Mouse (Mus musculus) liver, adult (tissue): ENCODE data around the gene Trio.

ENCODE experiments used
- GATA4 ChIP-seq: IDR thresholded peaks from 2 replicates; pipeline ENCODE4 v1.6.1; 2014; ENCODE audit warnings: mild to moderate bottlenecking, low read length; ENCODE audit not compliant: insufficient replicate concordance

Trio gene

DNA sequence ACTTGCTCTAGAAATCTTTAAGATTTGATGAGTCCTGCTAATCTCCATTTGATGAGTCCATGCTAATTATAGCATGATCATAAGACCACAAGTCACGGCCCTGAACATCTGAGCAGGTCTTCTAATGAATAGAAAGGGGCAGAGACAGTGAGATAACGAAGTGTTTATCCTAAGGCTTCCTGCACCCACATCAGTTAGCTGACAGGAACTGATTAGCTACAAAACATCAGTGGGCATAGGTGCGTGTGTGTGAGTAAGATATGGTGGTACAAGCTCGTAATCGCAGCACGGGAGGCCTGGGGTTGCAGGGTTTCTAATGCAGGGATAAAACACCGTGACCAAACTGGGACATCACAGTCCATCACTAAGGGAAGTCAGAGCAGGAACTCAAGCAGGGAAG is 37.7 kb downstream of the Trio start:
- TF ChIP-seq GATA4 = no peak

DNA sequence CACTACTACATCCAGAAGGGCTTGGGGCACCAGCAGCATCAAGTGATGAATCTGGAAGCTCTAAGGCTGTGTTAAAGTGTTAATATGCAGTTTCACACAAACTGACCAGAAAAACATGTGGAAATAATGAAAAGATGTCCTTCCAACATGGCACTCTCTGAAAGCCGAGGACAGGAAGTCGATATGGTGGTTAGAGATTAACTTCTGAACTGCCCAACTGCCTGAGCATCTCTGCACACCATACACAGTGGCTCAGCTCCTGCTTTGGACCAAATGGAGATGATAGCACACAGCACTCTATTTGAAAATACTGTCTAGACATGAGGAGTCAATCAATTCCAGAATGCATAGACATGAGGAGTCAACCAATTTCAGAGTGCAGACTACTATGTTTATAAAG is 40.8 kb downstream of the Trio start:
- TF ChIP-seq GATA4 = no peak

GRCm38 (mm10) chr15:27981764-27982500 is 43.7 kb downstream of the Trio start:
- TF ChIP-seq GATA4 = no peak

DNA sequence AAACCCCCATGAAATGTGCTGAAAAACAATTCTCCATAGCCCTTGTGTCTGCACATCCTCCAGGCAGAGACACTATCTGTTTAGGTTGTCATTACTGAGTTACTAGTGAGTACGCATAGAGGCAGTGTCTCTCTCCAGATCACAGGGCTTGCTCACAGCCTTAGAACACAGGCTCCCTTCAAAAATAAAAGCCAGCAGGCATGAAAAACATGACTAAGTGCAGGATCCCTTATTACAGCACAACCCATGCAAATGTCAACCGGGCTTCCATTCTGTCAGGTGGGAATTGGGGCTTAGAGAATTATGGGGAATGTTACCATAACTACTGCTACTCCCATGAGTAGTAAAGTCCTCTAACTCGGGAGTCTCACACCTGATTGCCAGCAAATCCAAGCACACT is 44.4 kb downstream of the Trio start:
- no peak for TF ChIP-seq GATA4

- TF ChIP-seq GATA4 = no peak
Observed at GRCm38 (mm10) chr15:27980436-27980835, 45.2 kb downstream of the Trio start.

GRCm38 (mm10) chr15:27976950-27977349 is 48.7 kb downstream of the Trio start:
- TF ChIP-seq GATA4 = no peak

DNA sequence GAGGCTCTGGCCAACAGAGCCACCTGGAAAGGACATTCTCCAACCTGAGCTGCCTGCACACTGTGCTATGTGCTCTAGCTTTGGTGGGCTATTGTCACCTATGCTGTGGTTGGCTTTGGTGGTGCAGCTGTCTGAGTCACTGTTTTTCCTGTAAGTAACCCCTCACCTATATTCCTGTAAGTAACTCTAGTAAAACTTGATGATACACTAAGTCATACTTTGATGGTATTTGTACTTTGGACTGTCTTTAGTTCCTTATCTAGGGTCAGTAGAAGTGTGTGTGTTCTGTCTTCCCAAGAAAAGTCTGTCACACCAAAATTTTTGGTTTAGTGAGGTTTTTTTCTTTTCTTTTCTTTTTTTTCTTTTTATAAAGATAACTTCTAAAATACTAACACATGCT is 49.3 kb downstream of the Trio start:
- TF ChIP-seq GATA4 = no peak

DNA sequence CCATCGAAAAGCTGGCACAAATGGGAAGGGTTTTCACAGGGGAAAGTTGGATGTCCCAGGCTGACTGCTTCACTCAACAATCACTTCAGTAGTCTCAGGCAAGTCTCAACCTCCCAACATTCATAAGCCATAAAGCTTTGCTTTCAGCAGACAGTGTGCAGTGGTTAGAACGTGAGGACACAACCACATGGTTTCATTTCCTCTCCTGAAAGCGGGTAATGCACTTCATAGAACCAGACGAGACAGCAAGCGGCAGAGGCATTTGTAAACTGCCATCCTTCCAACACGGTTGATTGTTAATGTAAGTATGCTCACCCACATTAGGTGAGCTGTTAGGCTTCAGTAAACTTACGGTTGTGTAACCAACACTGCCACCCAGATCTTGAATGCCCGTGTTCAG is 51.0 kb downstream of the Trio start:
- TF ChIP-seq GATA4 = no peak

DNA sequence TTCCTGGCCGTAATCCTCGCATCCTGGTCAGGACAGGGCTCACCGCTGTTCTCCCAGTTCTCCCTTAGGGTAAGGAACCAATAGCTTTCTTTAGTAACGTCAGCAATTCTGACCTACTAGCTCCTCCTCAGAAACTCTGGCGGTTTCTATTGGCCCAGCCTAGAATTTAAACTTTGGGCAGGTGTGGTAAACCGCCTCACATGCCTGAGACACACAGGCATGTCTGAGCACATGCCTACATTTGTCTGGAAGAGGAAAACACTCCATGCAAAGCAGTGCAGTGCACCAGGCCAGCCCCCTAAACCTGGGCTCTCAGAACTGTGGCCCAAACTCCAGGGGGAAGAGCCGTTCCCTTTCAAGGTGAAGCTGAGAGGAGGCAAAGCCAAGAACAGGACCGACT is 57.5 kb downstream of the Trio start:
- no peak for TF ChIP-seq GATA4

- TF ChIP-seq GATA4 = peak; percentile 68; the same call in 1 of the 2 replicates
Observed at GRCm38 (mm10) chr15:27967128-27967876, 58.3 kb downstream of the Trio start.

- TF ChIP-seq GATA4 = no peak
Observed at GRCm38 (mm10) chr15:27964877-27965276, 60.8 kb downstream of the Trio start.

DNA sequence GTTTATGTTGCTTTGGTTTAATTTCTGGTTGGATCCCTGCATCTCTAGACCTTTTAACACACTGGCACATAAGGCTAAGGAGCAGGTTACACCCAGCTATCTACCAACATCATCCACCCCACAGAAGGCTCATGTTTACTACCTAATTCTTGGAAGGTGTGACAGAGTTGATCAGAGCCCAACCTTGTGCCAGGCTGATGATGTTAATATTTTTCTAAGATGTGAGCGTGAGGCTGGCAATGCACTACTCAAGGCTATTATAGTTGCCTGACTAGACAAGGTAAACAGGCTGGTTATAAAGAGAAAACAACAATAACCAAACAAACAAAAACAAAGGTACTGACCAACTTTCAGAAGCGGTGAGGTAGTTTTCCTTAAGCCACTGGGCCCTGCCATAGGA is 62.1 kb downstream of the Trio start:
- TF ChIP-seq GATA4 = no peak

DNA sequence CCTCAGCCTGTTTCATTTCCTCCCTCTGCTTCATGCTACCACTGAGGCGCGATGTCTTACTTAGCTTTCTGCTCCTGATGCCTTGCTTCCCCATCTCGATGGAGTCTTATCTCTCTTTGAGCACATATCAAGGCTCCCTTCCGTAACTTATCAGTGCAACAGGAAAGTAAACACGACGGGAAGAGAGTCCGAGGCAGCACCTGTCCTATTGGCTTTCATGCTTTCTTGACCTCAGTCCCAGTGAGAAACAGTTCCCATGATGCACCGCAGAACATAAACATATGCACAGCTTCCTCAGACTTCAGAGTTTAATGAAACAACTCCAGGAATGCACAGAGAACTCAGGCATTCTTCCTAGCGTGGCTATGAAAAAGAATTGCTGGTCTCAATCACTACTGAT is 65.0 kb downstream of the Trio start:
- TF ChIP-seq GATA4 = no peak

DNA sequence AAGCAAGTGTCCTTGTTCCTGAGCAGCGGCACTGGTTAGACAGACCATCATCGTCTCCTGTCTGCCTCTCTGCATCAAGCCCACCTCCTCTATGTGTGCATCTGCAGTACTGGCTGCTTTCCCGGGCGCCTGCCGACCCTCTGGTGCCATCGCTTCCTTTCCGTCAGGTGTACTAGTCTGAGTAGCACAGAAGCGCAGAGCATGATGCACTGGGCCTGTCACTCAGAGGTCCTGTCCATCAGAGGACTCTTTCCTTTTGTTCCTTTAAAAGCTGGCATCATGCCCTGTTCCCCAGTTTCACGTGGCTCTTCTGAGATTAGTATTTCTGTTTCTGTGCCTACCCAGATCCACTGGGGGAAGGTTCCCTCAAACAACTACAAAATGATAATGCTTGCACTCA is 67.8 kb downstream of the Trio start:
- TF ChIP-seq GATA4 = no peak

DNA sequence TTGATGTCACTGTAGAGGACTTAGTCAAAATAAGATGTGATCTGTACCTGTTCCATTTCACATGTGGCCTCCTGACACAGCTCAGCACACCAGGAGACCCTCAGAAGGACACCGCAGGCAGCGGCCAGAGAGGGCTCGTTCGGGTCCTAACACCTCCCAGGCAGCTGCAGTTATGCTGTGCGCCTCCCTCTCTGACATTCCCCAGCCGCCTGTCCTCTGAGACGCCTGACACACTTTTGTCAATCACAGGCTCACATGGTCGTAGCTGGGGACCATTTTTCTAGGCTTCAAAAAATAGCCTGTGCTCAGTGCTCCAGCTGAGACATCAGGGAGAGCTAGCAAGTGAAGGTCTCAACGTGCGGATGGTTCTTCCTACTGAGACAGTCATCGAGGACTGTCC is 70.0 kb downstream of the Trio start:
- no peak for TF ChIP-seq GATA4

DNA sequence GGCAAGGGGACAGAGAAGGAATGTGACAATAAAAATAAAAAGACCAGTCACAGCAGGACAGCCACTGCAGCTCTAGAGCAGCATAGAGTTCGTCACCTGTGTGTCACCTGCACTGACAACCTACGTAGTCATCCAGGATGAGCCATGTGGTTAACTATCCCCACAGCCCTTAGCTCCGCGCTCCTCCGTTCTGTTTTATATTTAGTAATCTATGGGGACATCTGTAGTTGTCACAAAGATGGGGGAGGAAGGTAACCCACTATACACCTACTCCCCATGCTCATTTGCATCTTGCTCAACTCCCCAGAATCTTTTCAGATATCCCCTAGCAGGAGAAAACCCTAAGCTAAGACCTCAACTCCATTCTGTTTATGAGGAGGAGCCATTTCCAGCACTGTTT is 71.3 kb downstream of the Trio start:
- no peak for TF ChIP-seq GATA4

GRCm38 (mm10) chr15:27953570-27953969 is 72.1 kb downstream of the Trio start:
- TF ChIP-seq GATA4 = peak; percentile 41; the same call in 1 of the 2 replicates
